Mouse (Mus musculus): ENCODE data around the gene Ssu72.
"Not testable (repeated sequence)": the region's sequence is repeated elsewhere in the genome, so short reads cannot be mapped to it uniquely, and the experiment has no call there.

Gene Ssu72

DNA sequence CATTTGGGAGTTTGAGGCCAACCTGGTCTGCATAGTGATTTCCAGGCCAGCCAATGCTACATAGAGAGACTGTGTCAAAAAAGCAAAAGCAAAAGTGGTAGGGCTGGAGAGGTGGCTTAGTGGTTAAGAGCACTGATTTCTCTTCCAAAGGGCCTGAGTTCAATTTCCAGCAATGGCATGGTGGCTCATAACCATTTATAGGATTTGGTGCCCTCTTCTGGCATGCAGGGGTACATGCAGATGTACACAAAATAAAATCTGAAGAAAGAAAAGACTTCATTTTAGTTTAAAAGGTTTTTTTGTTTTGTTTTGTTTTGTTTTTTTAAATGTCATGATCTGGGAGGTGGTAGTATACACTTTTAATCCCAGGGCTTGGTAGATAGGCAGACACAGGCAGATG, 4.2 kb upstream of the Ssu72 start:
- DNase-seq (ENCODE audit: low spot score) = peak; percentile 37

DNA sequence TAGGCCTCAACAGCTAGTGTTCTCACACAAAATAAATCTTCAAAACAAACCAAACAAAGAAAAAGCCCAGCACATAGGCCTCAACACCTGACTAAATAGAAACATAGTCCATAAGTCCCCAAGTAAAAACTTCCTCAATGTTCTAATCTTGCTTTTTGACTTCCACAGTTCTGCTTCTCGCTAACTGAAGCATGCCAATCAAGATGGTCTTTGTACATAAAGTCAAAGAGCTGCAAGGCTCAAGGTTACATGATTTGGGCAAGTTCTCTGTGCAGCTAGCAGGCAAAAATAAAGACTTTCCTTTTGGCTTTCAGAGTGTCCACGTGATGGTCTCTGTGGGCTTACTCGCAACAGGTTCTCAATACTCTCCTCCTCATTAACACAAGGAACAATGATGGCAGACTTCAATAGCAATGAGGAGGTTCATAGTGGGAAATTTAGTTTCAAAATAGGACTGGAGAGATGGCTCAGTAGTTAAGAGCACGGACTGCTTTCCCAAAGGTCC, 1.1 kb upstream of the Ssu72 start:
- no peak for DNase-seq (ENCODE audit: low spot score)

DNA sequence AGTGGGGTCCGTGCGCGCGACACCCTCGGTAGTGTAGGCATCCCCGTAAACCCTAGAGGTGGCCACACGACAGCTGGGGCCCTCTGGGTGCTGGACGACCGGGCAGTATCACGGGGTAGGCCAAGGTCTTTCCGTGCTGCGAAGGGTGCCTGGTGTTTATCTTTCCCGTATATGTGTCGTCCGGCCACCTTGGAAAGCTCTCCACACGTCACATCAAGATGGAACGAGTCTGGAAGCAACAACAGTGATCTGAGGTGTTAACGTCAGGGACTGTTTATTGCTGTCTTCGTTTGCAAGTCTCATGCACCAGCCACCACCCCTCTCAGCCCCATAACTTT, 961 bp downstream of the Ssu72 start:
- DNase-seq (ENCODE audit: low spot score) = peak; percentile 70

DNA sequence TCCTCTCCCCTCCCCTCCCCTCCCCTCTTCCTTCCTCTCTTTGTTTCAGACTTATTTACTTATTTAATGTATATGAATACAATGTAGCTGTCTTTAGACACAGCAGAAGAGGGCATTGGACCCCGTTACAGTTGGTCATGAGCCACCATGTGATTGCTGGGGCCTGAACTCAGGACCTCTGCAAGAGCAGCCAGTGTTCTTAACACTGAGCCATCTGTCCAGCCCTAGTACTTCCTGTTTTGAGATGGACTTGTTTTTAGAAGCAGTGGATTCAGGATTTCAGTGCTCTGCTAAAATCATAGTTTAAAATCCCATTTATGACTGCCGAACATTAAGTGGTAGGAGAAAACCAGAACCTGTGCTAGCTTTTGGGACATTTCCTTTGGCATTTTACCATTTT, 4.0 kb downstream of the Ssu72 start:
- DNase-seq (ENCODE audit: low spot score) = no peak

DNA sequence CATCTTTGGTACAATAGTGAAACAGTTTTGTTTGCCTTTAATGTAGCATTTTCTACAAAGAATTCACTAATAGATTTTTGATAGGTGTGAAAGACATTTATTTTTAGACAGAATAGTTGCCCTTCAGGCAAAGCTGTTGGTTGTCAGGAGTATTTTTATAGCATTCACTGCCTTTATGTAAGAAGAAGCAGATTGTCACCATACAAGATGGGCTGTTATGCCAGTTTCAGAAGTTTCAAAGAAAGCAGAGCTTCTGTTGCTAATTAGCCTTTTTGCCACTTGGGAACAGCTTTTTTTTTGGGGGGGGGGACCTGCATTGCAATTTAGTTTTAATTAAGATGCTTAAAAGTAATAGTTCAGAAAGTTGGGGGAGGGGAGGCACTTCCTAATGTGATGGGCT, 4.4 kb downstream of the Ssu72 start:
- no peak for DNase-seq (ENCODE audit: low spot score)

DNA sequence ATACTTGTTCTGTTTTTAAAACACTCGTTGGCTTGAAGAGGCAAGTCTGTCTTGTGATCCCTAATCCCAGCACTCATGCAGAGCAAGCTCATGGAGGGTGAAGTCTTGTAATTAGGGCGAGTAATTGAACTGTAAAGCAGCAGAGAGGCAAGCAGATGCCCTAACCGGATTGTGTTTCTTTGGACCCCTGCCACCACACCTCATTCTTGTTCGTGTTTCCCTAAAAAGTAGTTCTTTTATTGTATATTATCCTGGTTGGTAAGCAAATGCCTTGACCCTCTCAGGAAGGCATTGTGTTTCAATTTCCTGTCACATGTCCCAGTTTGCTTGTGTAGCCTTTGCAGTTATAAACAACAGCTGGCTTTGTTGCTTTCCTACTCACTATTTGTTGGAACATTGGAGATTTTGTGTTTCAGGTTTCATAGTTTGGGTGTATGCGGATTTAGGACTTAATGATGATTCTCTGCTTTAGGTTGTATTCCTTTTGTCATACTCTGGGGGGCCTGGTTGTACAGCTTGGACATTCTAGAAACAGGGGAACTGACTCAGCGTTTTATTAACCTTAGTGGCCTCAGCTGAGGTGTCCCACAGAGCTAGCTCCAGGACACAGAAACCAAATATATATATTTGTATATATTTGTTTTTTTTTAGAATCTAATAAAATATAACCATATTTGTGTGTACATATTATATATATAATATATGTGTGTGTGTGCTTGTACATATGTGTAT, 6.1 kb downstream of the Ssu72 start:
- DNase-seq (ENCODE audit: low spot score) = no peak

DNA sequence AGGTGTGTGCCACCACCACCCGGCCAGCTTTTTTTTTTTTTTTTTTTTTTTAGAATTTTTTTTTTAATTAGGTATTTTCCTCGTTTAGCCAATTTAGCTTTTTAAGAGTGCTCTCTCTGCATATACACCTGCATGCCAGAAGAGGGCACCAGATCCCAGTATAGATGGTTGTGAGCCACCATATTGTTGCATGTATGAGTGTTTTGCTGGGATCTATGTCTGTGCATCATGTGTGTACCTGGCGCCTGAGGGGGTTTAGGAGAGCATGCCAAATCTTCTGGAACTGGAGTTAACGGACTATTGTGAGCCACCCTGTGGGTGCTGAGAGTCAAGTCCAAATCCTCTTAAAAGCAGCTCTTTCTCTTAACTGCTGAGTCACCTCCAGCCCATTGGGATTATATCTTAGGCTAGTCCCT, 17.1 kb downstream of the Ssu72 start:
- peak; percentile 55 for DNase-seq (ENCODE audit: low spot score)

DNA sequence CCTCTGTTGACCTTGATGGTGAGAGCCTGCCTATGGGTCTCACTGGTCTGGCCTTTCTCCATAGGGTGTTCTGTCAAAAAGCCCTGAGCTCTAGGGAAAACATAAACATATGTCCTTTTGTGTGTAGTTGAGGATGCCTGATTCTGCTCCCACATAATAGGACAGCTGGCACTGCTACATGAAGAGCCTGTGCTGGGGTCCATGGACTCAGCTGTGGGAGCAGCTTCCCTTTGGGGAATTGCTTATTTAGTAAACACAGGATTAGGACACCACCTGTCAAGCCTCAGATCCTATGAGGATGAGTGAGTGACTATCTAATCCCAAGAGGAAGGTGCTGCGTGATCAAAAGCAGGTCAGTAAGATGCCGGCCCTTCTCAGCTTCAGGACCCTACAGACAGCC, 23.4 kb downstream of the Ssu72 start:
- no peak for DNase-seq (ENCODE audit: low spot score)

DNA sequence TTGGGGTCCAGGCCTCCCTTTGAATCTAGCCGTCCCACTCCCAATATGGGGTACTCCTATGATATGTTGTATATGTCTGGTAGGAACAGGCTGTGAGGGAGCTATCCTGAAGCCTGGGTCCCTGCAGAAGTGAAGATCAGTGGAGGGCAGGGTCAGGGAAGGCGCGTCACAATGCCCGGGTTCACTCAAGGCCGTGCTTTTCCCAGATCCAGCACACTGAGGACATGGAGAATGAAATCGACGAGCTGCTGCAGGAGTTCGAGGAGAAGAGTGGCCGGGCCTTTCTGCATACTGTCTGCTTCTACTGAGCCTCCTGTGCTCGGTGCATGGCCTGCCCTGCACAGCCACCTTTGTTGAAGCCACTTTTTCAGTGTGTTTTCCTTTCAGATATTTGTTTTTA, 28.7 kb downstream of the Ssu72 start:
- DNase-seq (ENCODE audit: low spot score) = no peak

DNA sequence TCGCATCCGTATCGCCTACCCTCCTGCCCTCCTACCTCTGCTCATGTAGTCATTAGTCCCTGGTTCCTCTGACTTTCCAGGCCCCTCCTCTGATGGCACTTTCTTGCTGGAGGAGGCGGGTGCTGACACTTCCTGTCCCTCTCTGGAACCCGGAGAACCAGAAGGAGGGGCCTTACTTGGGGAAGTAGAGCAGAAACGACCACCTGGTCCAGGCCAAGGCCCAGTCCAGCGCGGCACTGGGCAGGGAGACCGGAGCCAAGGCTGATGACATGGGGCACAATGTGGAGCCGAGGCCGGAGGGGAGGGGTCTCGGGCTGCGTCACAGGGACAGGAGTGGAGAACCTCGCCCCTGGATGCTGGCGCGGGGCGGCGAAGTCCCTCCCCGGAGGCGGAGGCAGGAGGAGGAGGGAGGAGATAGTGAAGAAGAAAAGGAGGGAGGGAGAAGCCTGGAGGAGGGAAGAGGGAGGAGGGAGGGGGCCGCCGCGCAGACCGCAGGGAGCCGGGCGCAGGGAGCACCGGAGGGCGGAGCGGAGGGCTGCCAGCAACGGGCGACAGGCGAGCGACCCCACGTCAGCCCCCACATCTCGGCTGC, 29.8 kb downstream of the Ssu72 start, which contains the start of gene Tmem240:
Gene Tmem240, plus strand, starts transcription at position 451 of the 592 bp plus-strand sequence.
- peak; percentile 80 for DNase-seq (ENCODE audit: low spot score)

DNA sequence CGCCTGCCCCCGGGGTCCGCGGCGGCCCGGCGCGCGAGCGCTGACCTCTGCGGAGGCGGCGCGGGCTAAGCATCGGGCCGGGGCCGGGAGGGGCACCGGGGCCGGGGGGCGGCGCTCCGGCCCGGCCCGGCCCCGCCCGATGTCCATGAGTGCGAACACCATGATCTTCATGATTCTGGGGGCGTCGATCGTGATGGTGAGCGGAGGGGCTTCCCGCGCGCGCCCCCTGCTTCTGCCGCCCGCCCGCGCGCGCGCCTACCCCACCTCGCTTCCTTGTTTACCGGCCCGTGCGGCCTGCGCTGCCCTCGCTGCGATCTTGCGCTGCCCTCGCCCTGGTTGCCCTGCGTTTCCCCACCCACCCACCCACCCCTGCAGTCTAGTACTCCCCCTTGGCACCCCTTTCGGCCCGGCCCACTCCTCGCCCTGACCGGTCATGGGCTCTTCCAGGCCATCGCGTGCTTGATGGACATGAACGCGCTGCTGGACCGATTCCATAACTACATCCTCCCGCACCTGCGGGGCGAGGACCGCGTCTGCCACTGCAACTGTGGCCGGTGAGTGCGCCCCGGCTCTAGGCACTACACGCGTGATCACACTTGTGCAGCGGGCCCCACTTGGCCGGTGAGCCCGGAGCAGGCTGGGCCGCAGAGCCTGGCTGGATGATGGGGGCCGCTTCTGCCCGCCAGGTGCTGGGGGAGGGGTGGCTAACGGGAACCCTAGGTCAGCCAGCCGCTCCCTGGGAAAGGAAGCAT, 30.5 kb downstream of the Ssu72 start:
- DNase-seq (ENCODE audit: low spot score) = peak; percentile 38

DNA sequence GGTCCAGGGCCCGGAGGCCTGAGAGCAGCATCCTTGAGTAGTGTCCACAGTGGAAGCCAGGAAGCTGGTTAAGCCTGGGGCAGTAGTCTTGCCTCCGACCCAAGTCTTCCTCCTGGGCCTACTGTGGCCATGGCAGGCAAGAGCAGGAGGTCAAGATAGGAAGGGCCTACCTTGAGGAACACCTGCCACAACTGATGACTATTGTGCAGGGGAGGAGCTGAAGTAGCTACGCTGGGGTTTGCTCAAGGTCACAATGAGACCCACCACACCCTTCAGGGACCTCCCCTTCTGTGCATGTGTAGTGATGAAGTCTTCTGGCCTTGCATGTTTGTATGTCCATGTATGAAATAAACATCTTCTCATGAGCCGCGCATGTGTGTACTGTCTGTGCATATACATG, 31.2 kb downstream of the Ssu72 start:
- no peak for DNase-seq (ENCODE audit: low spot score)

DNA sequence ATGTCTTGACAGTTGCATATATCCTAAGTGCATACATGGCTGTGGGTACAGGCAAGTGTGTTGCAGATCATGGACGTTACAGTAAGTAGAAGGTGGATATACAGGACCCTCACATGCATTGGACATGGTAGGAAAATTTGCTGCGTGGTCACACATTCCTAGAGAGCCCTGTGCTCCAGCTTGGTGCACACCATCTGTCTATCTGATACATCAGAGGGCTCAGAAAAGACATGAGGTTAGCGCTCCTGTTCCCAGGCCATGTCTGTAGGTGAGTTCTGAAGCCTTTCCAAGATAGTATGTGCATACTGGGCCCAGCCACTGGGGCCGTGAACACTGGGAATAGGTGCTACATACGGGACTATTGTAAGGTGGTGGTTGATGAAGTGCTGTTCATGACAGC, 31.8 kb downstream of the Ssu72 start:
- DNase-seq (ENCODE audit: low spot score) = no peak

DNA sequence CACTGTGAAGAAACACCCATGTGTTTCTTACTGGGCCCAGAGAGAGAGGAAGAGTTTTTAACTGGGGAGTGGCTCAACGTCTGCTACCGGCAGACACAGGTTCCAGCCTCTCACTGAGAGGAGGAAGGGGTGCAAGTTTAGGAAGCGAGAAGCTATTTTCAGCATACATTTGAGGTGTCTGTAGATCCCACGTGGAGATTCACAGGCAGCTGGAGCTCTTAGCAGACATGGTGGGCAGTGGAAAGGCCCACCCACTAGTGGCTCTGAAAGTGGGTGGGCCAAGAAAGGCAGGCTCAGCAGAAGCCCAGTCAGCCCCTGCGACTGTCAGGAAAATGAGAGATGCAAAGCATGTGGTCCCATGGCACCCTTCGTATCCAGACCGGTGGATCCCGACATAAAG, 33.7 kb downstream of the Ssu72 start:
- DNase-seq (ENCODE audit: low spot score) = no peak

DNA sequence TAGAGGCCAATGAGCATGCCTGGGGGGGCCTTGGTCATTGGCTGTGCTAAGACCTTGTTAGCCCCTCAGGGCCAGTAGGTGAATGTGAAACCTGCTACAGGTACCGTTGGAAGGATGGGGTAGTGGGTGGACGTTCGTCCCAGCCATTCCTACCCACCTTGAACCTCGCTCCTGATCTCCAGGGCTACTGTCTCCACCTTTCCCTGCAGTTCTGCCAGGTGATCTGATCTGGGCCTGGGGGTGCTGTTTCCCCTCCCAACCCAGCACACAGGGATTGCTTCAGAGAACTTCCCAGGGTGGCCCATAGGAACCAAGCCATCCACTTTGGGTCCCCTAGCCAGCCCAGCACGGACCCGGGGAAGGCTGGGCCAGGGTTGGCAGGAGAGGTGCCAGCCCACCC, 34.6 kb downstream of the Ssu72 start:
- no peak for DNase-seq (ENCODE audit: low spot score)

DNA sequence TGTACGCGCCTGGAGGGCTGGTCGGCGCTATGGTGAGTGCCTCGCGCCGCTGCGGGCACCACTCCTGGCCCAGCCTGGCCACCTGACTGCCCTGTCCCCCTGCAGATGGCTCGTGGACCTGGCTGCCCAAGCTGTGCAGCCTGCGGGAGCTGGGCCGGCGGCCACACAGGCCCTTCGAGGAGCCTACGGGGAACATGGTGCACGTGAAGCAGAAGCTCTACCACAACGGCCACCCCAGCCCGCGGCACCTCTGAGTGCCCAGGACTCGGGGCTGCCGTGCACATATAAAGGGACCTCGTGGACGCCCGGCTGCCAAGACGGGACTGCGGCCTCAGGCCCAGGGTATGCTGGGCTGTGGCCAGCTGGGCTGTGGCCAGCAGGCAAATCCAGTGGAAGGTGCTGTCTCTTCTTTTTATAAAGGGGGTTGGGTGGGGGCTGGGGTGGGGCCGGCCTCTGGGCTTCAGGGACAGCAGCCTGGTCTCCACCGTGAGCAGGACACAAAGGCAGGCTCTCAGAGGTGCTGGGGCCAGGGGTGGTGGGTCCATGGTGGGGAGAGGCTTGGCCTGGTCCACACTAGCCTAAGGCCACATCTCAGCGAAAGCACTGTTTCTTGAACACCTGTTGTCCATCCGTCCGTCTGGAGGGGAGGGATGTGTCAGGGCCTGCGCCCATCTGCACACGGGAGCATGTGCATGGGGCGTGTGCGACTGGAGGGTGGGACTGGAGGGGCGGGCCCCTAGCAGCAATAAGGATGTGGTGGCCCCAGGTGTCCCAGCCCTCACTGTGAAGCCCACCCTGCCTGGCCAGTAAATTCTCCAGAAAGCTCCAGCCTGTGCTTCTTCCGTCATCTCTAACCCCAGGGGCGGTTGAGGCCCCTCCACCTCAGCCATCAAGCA, 35.4 kb downstream of the Ssu72 start:
- no peak for DNase-seq (ENCODE audit: low spot score)

DNA sequence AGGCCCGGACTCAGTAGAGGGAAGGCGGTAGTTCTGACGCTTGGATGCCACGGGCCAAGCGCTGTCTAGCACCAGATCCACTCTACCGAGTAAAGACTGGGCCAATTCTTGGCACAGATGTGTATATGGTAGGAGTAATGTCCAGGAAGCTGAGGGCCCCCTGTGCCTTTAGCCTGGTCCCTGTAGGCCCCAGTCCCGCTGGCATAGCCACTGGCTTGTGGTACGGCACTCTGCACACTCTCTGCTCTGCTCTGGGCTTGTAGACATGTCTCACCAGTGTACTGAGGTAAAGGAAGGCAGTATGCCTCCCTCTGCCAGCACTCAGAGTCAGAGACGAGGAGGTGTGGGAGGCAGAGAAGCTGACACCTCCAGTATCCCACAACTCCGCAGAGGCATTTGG, 36.1 kb downstream of the Ssu72 start:
- not testable (repeated sequence) for DNase-seq (ENCODE audit: low spot score)

DNA sequence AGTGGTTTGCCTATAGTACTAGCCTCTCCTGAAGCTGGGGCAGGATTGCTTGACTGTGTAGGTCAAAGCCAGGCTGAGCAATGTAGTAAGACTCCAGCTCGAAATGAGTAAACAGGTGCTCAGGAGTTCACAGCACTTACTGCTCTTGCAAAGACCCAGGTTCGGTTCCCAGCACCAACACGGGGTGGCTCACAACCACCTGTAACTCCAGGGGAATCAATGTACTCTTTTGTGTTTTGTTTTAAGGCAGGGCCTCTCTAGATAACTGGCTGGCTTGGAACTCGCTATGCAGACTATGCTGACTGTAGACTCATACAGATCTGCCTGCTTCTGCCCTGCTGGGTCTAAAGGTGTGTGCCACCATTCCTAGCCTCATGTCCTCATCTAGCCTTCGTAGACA, 38.1 kb downstream of the Ssu72 start:
- DNase-seq (ENCODE audit: low spot score) = no peak

DNA sequence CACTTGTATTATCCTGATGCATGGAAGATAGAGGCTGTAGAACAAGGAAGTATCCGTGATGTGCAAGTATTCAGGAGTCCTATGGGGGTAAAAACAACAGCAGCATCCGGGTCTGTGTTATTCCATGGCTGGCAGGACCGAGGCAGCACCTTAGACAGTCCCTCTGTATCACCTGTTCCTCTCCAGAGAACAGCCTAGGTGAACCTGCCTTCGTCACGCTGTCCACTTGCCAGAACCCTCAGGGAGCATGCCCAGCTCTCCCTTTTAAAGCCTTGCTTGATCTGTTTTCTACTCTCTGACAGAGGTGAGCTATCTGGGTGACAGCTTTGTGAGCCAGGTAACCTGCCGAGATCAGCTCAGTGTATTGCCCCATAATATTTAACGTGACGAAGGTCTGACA, 39.9 kb downstream of the Ssu72 start:
- no peak for DNase-seq (ENCODE audit: low spot score)

DNA sequence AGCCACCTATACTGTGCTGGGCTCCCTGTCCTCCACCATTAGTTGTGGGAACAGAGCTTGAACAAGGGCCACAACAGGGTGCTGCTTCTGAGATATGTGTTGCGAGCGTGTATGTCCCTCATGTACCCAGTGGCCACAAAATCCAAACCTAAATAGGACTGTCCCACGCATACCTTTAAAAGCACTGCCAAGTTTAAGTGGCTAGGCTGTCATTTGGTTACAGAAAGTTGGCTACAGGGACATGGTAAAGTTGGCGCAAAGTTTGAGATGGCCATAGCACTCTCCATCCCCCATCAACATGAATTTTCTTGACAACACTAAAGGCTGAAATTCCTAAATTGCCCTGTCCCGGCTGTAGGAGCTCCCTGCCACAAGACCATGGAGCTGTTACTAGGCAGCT, 40.5 kb downstream of the Ssu72 start:
- no peak for DNase-seq (ENCODE audit: low spot score)

DNA sequence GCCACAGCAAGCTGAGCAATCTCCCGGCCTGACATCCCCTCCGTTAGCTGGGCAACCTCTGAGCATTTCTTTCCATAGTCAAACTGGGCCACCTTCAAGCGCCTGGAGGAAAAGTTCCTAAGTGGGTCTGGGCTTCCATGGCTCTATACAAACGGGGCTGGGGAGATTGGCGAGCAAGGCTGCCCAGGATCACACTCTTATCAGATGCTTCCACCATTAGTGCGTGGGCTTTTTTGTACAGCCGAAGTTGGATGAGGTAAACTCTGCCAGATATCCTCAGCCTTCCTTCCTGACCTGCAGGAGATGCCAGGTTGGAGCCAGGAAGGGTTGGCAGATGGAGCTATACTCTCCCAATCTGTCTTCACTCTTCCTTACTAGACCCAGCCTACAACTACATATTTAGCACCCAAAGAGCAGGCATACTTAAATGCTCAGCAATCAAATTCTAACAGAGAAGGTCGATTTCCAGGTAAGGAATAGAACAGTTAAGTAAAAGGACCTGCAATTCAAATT, 41.5 kb downstream of the Ssu72 start:
- DNase-seq (ENCODE audit: low spot score) = no peak

Measured in T-cell, adult 2 months (primary cell).